Mouse (Mus musculus): ENCODE measurements at regions not wholly inside any gene's neighbourhood (a gene's known extent, or its start where the extent isn't known, plus 50 kb on each side); places are given as distances from the start of the nearest gene placed in this dataset.

GRCm38 (mm10) chr4:56619803-56620202 lies 120.1 kb upstream of the Gm26657 start:
- DNase-seq (ENCODE audit: low spot score) = no peak

GRCm38 (mm10) chr4:56619054-56619453 lies 120.8 kb upstream of the Gm26657 start:
- DNase-seq (ENCODE audit: low spot score) = no peak

- DNase-seq (ENCODE audit: low spot score) = no peak
Observed at GRCm38 (mm10) chr4:56618433-56618832, 121.4 kb upstream of the Gm26657 start.

- DNase-seq (ENCODE audit: low spot score) = no peak
Observed at GRCm38 (mm10) chr4:56617661-56618360, 122.1 kb upstream of the Gm26657 start.

GRCm38 (mm10) chr4:56612325-56612724 lies 127.5 kb upstream of the Gm26657 start:
- DNase-seq (ENCODE audit: low spot score) = no peak

- no peak for DNase-seq (ENCODE audit: low spot score)
Observed at GRCm38 (mm10) chr4:56611751-56612150, 128.1 kb upstream of the Gm26657 start.

GRCm38 (mm10) chr4:56610273-56610672 lies 129.6 kb upstream of the Gm26657 start:
- no peak for DNase-seq (ENCODE audit: low spot score)

- no peak for DNase-seq (ENCODE audit: low spot score)
Observed at GRCm38 (mm10) chr4:56608701-56609100, 131.2 kb upstream of the Gm26657 start.

- DNase-seq (ENCODE audit: low spot score) = no peak
Observed at GRCm38 (mm10) chr4:56598398-56598797, 141.5 kb upstream of the Gm26657 start.

- no peak for DNase-seq (ENCODE audit: low spot score)
Observed at GRCm38 (mm10) chr4:56597931-56598330, 141.9 kb upstream of the Gm26657 start.

- no peak for DNase-seq (ENCODE audit: low spot score)
Observed at GRCm38 (mm10) chr4:56582405-56582804, 157.5 kb upstream of the Gm26657 start.

- no peak for DNase-seq (ENCODE audit: low spot score)
Observed at GRCm38 (mm10) chr4:56576837-56577548, 162.9 kb upstream of the Gm26657 start.

- no peak for DNase-seq (ENCODE audit: low spot score)
Observed at GRCm38 (mm10) chr4:56552126-56552525, 187.7 kb upstream of the Gm26657 start.

- no peak for DNase-seq (ENCODE audit: low spot score)
Observed at GRCm38 (mm10) chr4:56533344-56533985, 206.4 kb upstream of the Gm26657 start.

- DNase-seq (ENCODE audit: low spot score) = no peak
Observed at GRCm38 (mm10) chr4:56532921-56533320, 206.9 kb upstream of the Gm26657 start.

- no peak for DNase-seq (ENCODE audit: low spot score)
Observed at GRCm38 (mm10) chr4:56528571-56528970, 211.3 kb upstream of the Gm26657 start.

- no peak for DNase-seq (ENCODE audit: low spot score)
Observed at GRCm38 (mm10) chr4:56524430-56524985, 215.4 kb upstream of the Gm26657 start.

- no peak for DNase-seq (ENCODE audit: low spot score)
Observed at GRCm38 (mm10) chr4:56507770-56508169, 232.1 kb upstream of the Gm26657 start.

GRCm38 (mm10) chr4:56506786-56507185 lies 233.1 kb upstream of the Gm26657 start:
- DNase-seq (ENCODE audit: low spot score) = no peak

GRCm38 (mm10) chr4:56506067-56506466 lies 233.8 kb upstream of the Gm26657 start:
- DNase-seq (ENCODE audit: low spot score) = no peak

- DNase-seq (ENCODE audit: low spot score) = peak; percentile 34
Observed at GRCm38 (mm10) chr4:56492537-56493221, 247.2 kb upstream of the Gm26657 start.

GRCm38 (mm10) chr4:56489361-56489760 lies 250.5 kb upstream of the Gm26657 start:
- no peak for DNase-seq (ENCODE audit: low spot score)
